Mouse (Mus musculus): Measurements from ENCODE around the gene Elmo1.

- TF ChIP-seq CTCF (IDR thresholded peaks at IDR 0.05; ENCODE audit: low read depth, low read length) (no peak), POLR2A (IDR thresholded peaks at IDR 0.05; ENCODE audit: extremely low read depth, insufficient read depth, low read length) (no peak)
These were observed 420.6 kb downstream of the Elmo1 start for GRCm38 (mm10) chr13:20511026-20511425.

All from liver, adult 2 months (tissue).